Mouse (Mus musculus): Measurements from ENCODE around the gene Rabl6.

DNA sequence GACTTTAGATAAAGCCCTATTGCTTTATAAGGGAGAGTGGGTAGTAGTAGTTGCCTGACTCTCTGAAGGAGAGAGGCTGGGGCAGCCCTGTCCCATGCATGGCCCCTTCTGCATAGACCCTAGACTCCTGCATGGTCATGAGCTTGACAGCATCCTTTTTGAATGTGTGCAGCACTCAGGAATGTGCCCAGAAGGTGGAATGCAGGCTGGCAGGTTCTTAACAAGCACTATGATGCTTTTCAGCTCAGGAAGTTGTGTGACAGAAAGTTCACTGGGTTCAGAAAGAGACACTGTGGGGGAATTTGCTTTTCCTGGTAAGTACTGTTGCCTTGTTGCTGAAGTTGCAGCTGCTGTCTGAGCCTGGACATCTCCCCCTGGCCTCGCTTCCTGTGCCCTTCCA, 46.2 kb upstream of the Rabl6 start:
- TF ChIP-seq CTCF (IDR thresholded peaks at IDR 0.05; ENCODE audit: low read depth) (no peak), EP300 (IDR thresholded peaks at IDR 0.05; ENCODE audit: low read depth) (no peak)

Measured in heart, postnatal 0 days (tissue).